In the genomic region with DNA sequence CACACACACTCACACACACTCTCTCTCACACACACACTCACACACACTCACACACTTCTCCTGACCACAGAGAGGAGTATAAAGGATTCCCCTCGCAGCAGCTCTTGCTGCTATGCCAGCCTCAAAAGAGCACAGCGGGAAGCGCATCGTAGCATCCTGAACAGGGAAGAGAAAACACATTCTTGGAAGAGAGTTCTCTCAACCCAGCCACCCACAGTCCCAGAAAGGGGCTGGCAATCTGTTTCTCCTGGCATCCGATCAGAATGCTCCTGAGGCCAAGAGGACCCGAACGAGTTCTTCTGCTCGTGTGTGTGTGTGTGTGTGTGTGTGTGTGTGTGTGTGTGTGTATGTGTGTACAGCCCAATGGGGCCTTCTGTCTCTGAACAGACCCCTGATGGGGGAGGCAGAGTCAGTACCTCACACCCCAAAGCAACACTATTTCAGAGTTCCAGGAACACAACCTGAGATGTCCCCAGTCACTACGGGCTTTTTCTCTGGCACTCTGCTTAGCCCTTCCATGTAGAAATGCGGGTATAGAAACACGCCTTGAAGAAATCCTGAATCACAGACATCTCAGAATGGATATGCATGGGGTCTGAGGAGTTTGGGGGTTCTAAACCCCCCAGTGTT, we compare ENCODE assay signal across 10 mouse cellular contexts.
DNase-seq lines count a peak whose midpoint lies in the region; ATAC-seq and TF ChIP-seq lines count a peak whose summit lies in the region.
"Had no signal": no experiment of that assay in that cellular context is flagged by ENCODE, and none has a peak within 500 bp of the region (broad histone marks: within the 10 kb centered on the region; RNA-seq: fewer than 3 reads in every experiment).

No protein-coding gene starts in this region.

- peak; percentile 82 for ATAC-seq in cerebellum, adult (ENCODE audit: insufficient number of reproducible peaks, low FRiP score, low TSS enrichment)
- ATAC-seq in stomach, postnatal 0 days (ENCODE audit: low FRiP score, low TSS enrichment), result no peak

- H3K9me3 ChIP-seq in stomach, postnatal 0 days (ENCODE audit: control insufficient read depth, low read length), result peaks cover 3% of the 10 kb centered on the region; the same call in 1 of the 2 replicates

- no peak overlapping the region for H3K9ac ChIP-seq in stomach, postnatal 0 days (ENCODE audit: low read length)
- H3K9ac ChIP-seq: limb, embryonic 13.5 days had no signal

- no peak overlapping the region for H3K4me3 ChIP-seq in stomach, postnatal 0 days (ENCODE audit: low read depth, low read length)
- H3K4me3 ChIP-seq: limb, embryonic 13.5 days had no signal

- TF ChIP-seq CTCF in stomach, postnatal 0 days (IDR thresholded peaks at IDR 0.05; ENCODE audit: low read depth), result no peak

- H3K27me3 ChIP-seq in stomach, postnatal 0 days (ENCODE audit: control insufficient read depth, insufficient read depth, low read length), result no peaks in the 10 kb centered on the region

- H3K27ac ChIP-seq in stomach, postnatal 0 days (replicated peaks), result no peak overlapping the region
- H3K27ac ChIP-seq: limb, embryonic 13.5 days had no signal

- H3K36me3 ChIP-seq in stomach, postnatal 0 days (ENCODE audit: control insufficient read depth, insufficient read depth, low read length), result no peaks in the 10 kb centered on the region
- H3K36me3 ChIP-seq: limb, embryonic 13.5 days had no signal

- no peak overlapping the region for H3K4me2 ChIP-seq in stomach, postnatal 0 days (replicated peaks; ENCODE audit: low read depth)
- H3K4me2 ChIP-seq: limb, embryonic 13.5 days had no signal

- 80% methylated on average over 11 of the region's 11 CpGs for WGBS in stomach, postnatal 0 days

- H3K4me1 ChIP-seq in stomach, postnatal 0 days (replicated peaks; ENCODE audit: control insufficient read depth, insufficient read depth), result no peaks in the 10 kb centered on the region

- peak; percentile 96 to 97 for DNase-seq in cerebellum, postnatal 10 days
- peak; percentile 68 for DNase-seq in layer of hippocampus, adult 9-11 months
- DNase-seq in right cerebral cortex, adult 18-20 months, result peak; percentile 69
- no peak for DNase-seq in stomach, postnatal 0 days (ENCODE audit: low spot score)
- no peak for DNase-seq in ovary, adult 18-20 months (ENCODE audit: low spot score)
- no peak for DNase-seq in heart, adult 9 months (ENCODE audit: low spot score in 2 of 2)
- DNase-seq: kidney, adult 2 months; lung, postnatal 36 days had no signal

- TF ChIP-seq EP300 in stomach, postnatal 0 days (optimal IDR thresholded peaks at IDR 0.05), result no peak

Comparison
In these comparisons a context has a peak if more than half of its experiments do, and no peak if none do; other contexts are left out.
1. DNase-seq: peak in cerebellum, postnatal 10 days (2 of 2), layer of hippocampus, adult 9-11 months (single experiment) and right cerebral cortex, adult 18-20 months (single experiment); none in stomach, postnatal 0 days (single experiment), ovary, adult 18-20 months (single experiment) and heart, adult 9 months (0 of 2).